Mouse (Mus musculus) G1E (cell line): ENCODE data around the gene Atg14. TPM values are rescaled to one million over a fixed set of nuclear protein-coding genes. Genes with fewer than 3 reads are reported as not detected.

Experiments used
- ATAC-seq: 2 replicates; pipeline ENCODE4 v1.8.0; 2016; ENCODE audit warnings: mild to moderate bottlenecking; ENCODE audit not compliant: insufficient number of reproducible peaks, poor library complexity, low FRiP score, severe bottlenecking; ENCODE audit errors: extremely low read depth
- DNase-seq: peaks from one replicate; pipeline ENCODE4 v3.0.0; 2012; ENCODE audit warnings: low spot score
- H3K27me3 ChIP-seq: 2 replicates; pipeline ENCODE4 v1.6.1; 2012; ENCODE audit warnings: mild to moderate bottlenecking, low read length, inconsistent platforms; ENCODE audit not compliant: insufficient read depth
- H3K36me3 ChIP-seq: replicated peaks from 2 replicates; pipeline ENCODE3; 2012; ENCODE audit warnings: mild to moderate bottlenecking, inconsistent platforms
- H3K4me1 ChIP-seq: 2 replicates; pipeline ENCODE4 v1.6.1; 2012; ENCODE audit warnings: low read depth, low read length, inconsistent platforms, mixed read lengths; ENCODE audit not compliant: insufficient read depth
- H3K4me3 ChIP-seq: 2 replicates; pipeline ENCODE4 v1.5.1; 2012; ENCODE audit warnings: low read depth, mild to moderate bottlenecking, inconsistent platforms, low read length, moderate library complexity, mixed read lengths
- H3K9me3 ChIP-seq: replicated peaks from 2 replicates; pipeline ENCODE4 v1.6.1; 2012; ENCODE audit warnings: inconsistent platforms
- CTCF ChIP-seq: IDR thresholded peaks from 2 replicates; pipeline ENCODE4 v1.5.1; 2012; ENCODE audit warnings: low read depth, low read length, inconsistent platforms, mixed read lengths
- GATA1 ChIP-seq: IDR thresholded peaks from 2 replicates; pipeline ENCODE4 v1.6.1; 2012; ENCODE audit warnings: borderline replicate concordance, low read length, inconsistent platforms, mixed read lengths
- GATA2 ChIP-seq: IDR thresholded peaks from 2 replicates; pipeline ENCODE4 v1.6.1; 2012; ENCODE audit warnings: low read depth, low read length, inconsistent platforms, borderline replicate concordance
- POLR2AphosphoS5 ChIP-seq: IDR thresholded peaks from 2 replicates; pipeline ENCODE4 v1.6.1; 2012; ENCODE audit warnings: low read depth, low read length, inconsistent platforms; ENCODE audit not compliant: insufficient replicate concordance
- TAL1 ChIP-seq: conservative IDR thresholded peaks from 2 replicates; pipeline ENCODE4 v1.6.1; 2012; ENCODE audit warnings: low read depth, low read length, inconsistent platforms, mixed read lengths
- polyA plus RNA-seq: library from polyadenylated mRNA; stranded (reverse); fragments of >175 nt; gene quantifications from 2 replicates; pipeline ENCODE4 v1.2.3, GENCODE M21; 2012
- total RNA-seq, 2 experiments: library from RNA; stranded (forward) in 1 of 2; stranded (reverse) in 1 of 2; fragments of 200-1000 nt in 1 of 2; fragments of >200 nt in 1 of 2; fragmentation: Nextera tagmentation in 1 of 2; gene quantifications; 2 replicates each; pipeline ENCODE4 v1.2.3; 2014 to 2017

Gene Atg14
- total and polyA plus RNA-seq, 3 experiments: 2.3 to 8.9 (median 8.1) TPM

- no peaks in the 10 kb centered on the region for H3K9me3 ChIP-seq
- peaks cover 9% of the 10 kb centered on the region for H3K27me3 ChIP-seq
- ATAC-seq: no peak
- no peaks in the 10 kb centered on the region for H3K36me3 ChIP-seq
- peaks cover 27% of the 10 kb centered on the region for H3K4me1 ChIP-seq
- no peak for DNase-seq
- TF ChIP-seq POLR2AphosphoS5 (no peak), GATA2 (no peak), CTCF (no peak), TAL1 (no peak), GATA1 (no peak)
- no peak overlapping the region for H3K4me3 ChIP-seq
Measured at GRCm38 (mm10) chr14:47572707-47573106, 2.3 kb upstream of the Atg14 start.

- no peaks in the 10 kb centered on the region for H3K9me3 ChIP-seq
- H3K27me3 ChIP-seq: no peaks in the 10 kb centered on the region
- H3K4me3 ChIP-seq: peak overlapping the region; percentile 92
- TF ChIP-seq TAL1 (no peak), POLR2AphosphoS5 (no peak), GATA1 (no peak), GATA2 (no peak), CTCF (no peak)
- H3K4me1 ChIP-seq: peaks cover 15% of the 10 kb centered on the region
- peaks cover 22% of the 10 kb centered on the region for H3K36me3 ChIP-seq
- DNase-seq: peak; percentile 88
- peak; percentile 99 for ATAC-seq
Measured at GRCm38 (mm10) chr14:47567962-47568652, 2.3 kb downstream of the Atg14 start.

- no peaks in the 10 kb centered on the region for H3K27me3 ChIP-seq
- peaks cover 41% of the 10 kb centered on the region for H3K36me3 ChIP-seq
- DNase-seq (no peak), ATAC-seq (no peak)
- H3K4me1 ChIP-seq: peaks cover 3% of the 10 kb centered on the region
- no peaks in the 10 kb centered on the region for H3K9me3 ChIP-seq
- H3K4me3 ChIP-seq: no peak overlapping the region
- TF ChIP-seq CTCF (no peak), GATA2 (no peak), GATA1 (no peak), POLR2AphosphoS5 (no peak), TAL1 (no peak)
Measured at GRCm38 (mm10) chr14:47563106-47563505, 7.3 kb downstream of the Atg14 start.

GRCm38 (mm10) chr14:47562530-47562929, 7.9 kb downstream of the Atg14 start:
- no peaks in the 10 kb centered on the region for H3K27me3 ChIP-seq
- peaks cover 3% of the 10 kb centered on the region for H3K4me1 ChIP-seq
- H3K36me3 ChIP-seq: peaks cover 47% of the 10 kb centered on the region
- DNase-seq: no peak
- no peak for TF ChIP-seq GATA2
- no peak for TF ChIP-seq POLR2AphosphoS5
- H3K4me3 ChIP-seq: no peak overlapping the region
- no peak for ATAC-seq
- H3K9me3 ChIP-seq: no peaks in the 10 kb centered on the region

- Histone ChIP-seq H3K9me3 (no peaks in the 10 kb centered on the region), H3K4me3 (no peak overlapping the region), H3K4me1 (no peaks in the 10 kb centered on the region; the same call in 1 of the 2 replicates), H3K27me3 (no peaks in the 10 kb centered on the region), H3K36me3 (peaks cover 61% of the 10 kb centered on the region)
- TF ChIP-seq TAL1 (no peak), GATA1 (no peak), POLR2AphosphoS5 (no peak), CTCF (no peak), GATA2 (no peak)
- DNase-seq (no peak), ATAC-seq (no peak)
Measured at GRCm38 (mm10) chr14:47560714-47561113, 9.7 kb downstream of the Atg14 start.

GRCm38 (mm10) chr14:47555225-47555624, 15.2 kb downstream of the Atg14 start:
- ATAC-seq: no peak
- no peak for DNase-seq
- peaks cover 72% of the 10 kb centered on the region for H3K36me3 ChIP-seq
- no peak overlapping the region for H3K4me3 ChIP-seq
- peaks cover 10% of the 10 kb centered on the region; the same call in 1 of the 2 replicates for H3K4me1 ChIP-seq
- no peaks in the 10 kb centered on the region for H3K9me3 ChIP-seq
- TF ChIP-seq CTCF: no peak
- no peak for TF ChIP-seq GATA1
- no peak for TF ChIP-seq GATA2
- TF ChIP-seq POLR2AphosphoS5: no peak
- no peak for TF ChIP-seq TAL1
- H3K27me3 ChIP-seq: no peaks in the 10 kb centered on the region

GRCm38 (mm10) chr14:47554236-47554635, 16.2 kb downstream of the Atg14 start:
- Histone ChIP-seq H3K36me3 (peaks cover 78% of the 10 kb centered on the region), H3K4me1 (peaks cover 10% of the 10 kb centered on the region; the same call in 1 of the 2 replicates), H3K9me3 (no peaks in the 10 kb centered on the region), H3K4me3 (no peak overlapping the region), H3K27me3 (no peaks in the 10 kb centered on the region)
- DNase-seq (no peak), ATAC-seq (no peak)
- TF ChIP-seq POLR2AphosphoS5: no peak
- no peak for TF ChIP-seq GATA1
- TF ChIP-seq TAL1: no peak
- no peak for TF ChIP-seq CTCF
- TF ChIP-seq GATA2: no peak
